Mouse (Mus musculus) stomach, postnatal 0 days (tissue): ENCODE results near the gene Hmga2.

ENCODE experiments used
- CTCF ChIP-seq: IDR thresholded peaks from 2 replicates; pipeline ENCODE4 v1.5.1; 2016; ENCODE audit warnings: antibody characterized with exemption, low read depth, mild to moderate bottlenecking, moderate library complexity
- EP300 ChIP-seq: optimal IDR thresholded peaks from 2 replicates; pipeline ENCODE3; 2016; ENCODE audit warnings: antibody characterized with exemption

GRCm38 (mm10) chr10:120375438-120375837 lies 100.8 kb downstream of the Hmga2 start:
- TF ChIP-seq CTCF (no peak), EP300 (no peak)
